8 mouse cellular contexts compared by ENCODE assay signal in the genomic region with DNA sequence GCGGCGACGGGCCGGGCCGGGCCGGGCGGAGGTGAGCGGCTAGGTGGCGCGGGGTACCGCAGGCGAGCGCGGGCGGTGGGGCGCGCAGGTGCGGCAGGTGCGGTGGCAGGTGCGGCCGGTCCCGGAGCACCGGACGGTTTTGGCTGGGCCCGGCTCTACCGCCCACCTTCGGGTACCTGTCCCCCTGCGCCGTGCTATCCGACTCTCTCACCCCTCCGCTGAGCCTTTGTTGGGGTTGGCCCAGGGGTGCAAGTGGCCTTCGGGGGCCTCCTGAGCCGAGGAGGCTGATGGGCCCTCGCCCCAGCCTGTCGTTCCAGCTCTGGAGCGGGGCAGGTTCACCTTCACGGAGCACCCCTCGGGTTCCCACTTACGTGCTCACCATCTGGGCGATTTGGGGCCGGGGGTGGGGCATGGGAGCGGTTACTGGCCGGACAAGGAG. TPM values are rescaled to one million over a fixed set of nuclear protein-coding genes. Genes with fewer than 3 reads are reported as not detected.
A peak's percentile ranks its signal among the peaks of the same experiment; 100 is the strongest.
DNase-seq lines count a peak whose midpoint lies in the region; ATAC-seq and TF ChIP-seq lines count a peak whose summit lies in the region.

No protein-coding gene starts in this region.

- 1% methylated on average over 33 of the region's 43 CpGs for WGBS in lung, embryonic 15.5 days
- WGBS in hindbrain, embryonic 13.5 days, result under 1% methylated on average over 22 of the region's 43 CpGs
- WGBS in liver, postnatal 0 days (ENCODE audit: insufficient replicate concordance), result under 1% methylated on average over 33 of the region's 43 CpGs

- H3K36me3 ChIP-seq in lung, embryonic 15.5 days, result peaks cover 3% of the 10 kb centered on the region; the same call in 1 of the 2 replicates
- peaks cover 30% of the 10 kb centered on the region for H3K36me3 ChIP-seq in hindbrain, embryonic 13.5 days
- peaks cover 7% of the 10 kb centered on the region for H3K36me3 ChIP-seq in liver, postnatal 0 days (replicated peaks; ENCODE audit: insufficient read depth, low read length)
- peaks cover 4% of the 10 kb centered on the region for H3K36me3 ChIP-seq in splenic B cell, adult 2 months (ENCODE audit: control insufficient read depth, insufficient read depth, low read length, poor library complexity, severe bottlenecking)

- no peak for TF ChIP-seq CTCF in liver, postnatal 0 days (IDR thresholded peaks at IDR 0.05; ENCODE audit: low read depth)

- peaks cover 18% of the 10 kb centered on the region for H3K4me1 ChIP-seq in lung, embryonic 15.5 days
- H3K4me1 ChIP-seq in hindbrain, embryonic 13.5 days (replicated peaks), result peaks cover 38% of the 10 kb centered on the region
- peaks cover 22% of the 10 kb centered on the region for H3K4me1 ChIP-seq in liver, postnatal 0 days (ENCODE audit: insufficient read depth)

- no peak for DNase-seq in lung, postnatal 25 days (ENCODE audit: low spot score)
- DNase-seq in embryo, embryonic 9.5 days (ENCODE audit: extremely low spot score), result peak; percentile 22
- peak; percentile 56 for DNase-seq in liver, postnatal 0 days
- peak; percentile 40 for DNase-seq in splenic B cell, adult 2 months (ENCODE audit: low read depth, low spot score)
- DNase-seq in gastrocnemius, postnatal 10 days, result no peak
- no peak for DNase-seq in left cerebral cortex, adult 18-20 months (ENCODE audit: low spot score in 2 of 2)

- peak overlapping the region; percentile 99; the same call in 1 of the 2 replicates for H3K27ac ChIP-seq in lung, embryonic 15.5 days
- peak overlapping the region; percentile 96 for H3K27ac ChIP-seq in hindbrain, embryonic 13.5 days
- peak overlapping the region; percentile 96 for H3K27ac ChIP-seq in liver, postnatal 0 days (ENCODE audit: low read depth)

- H3K9me3 ChIP-seq in lung, embryonic 15.5 days, result no peaks in the 10 kb centered on the region
- H3K9me3 ChIP-seq in hindbrain, embryonic 13.5 days, result no peaks in the 10 kb centered on the region
- no peaks in the 10 kb centered on the region for H3K9me3 ChIP-seq in liver, postnatal 0 days (ENCODE audit: low read length)

- H3K9ac ChIP-seq in lung, embryonic 15.5 days, result peak overlapping the region; percentile 91
- H3K9ac ChIP-seq in hindbrain, embryonic 13.5 days, result peak overlapping the region; percentile 99
- H3K9ac ChIP-seq in liver, postnatal 0 days (replicated peaks), result peak overlapping the region; percentile 93

- no peak for TF ChIP-seq EP300 in liver, postnatal 0 days (IDR thresholded peaks at IDR 0.05; ENCODE audit: low read depth)

- H3K4me3 ChIP-seq in lung, embryonic 15.5 days, result peak overlapping the region; percentile 86
- peak overlapping the region; percentile 98 for H3K4me3 ChIP-seq in hindbrain, embryonic 13.5 days
- H3K4me3 ChIP-seq in liver, postnatal 0 days (ENCODE audit: low read depth, low read length), result peak overlapping the region; percentile 82

- H3K27me3 ChIP-seq in lung, embryonic 15.5 days, result no peaks in the 10 kb centered on the region
- H3K27me3 ChIP-seq in hindbrain, embryonic 13.5 days, result no peaks in the 10 kb centered on the region
- H3K27me3 ChIP-seq in liver, postnatal 0 days (ENCODE audit: insufficient read depth, low read length), result no peaks in the 10 kb centered on the region
- no peaks in the 10 kb centered on the region for H3K27me3 ChIP-seq in splenic B cell, adult 2 months (ENCODE audit: control insufficient read depth, insufficient read depth, low read length, poor library complexity, severe bottlenecking)

- peak overlapping the region; percentile 90 for H3K4me2 ChIP-seq in lung, embryonic 15.5 days
- peak overlapping the region; percentile 82 for H3K4me2 ChIP-seq in hindbrain, embryonic 13.5 days
- peak overlapping the region; percentile 99 for H3K4me2 ChIP-seq in liver, postnatal 0 days (ENCODE audit: low read depth, low read length)

- peak; percentile 11 for ATAC-seq in lung, embryonic 15.5 days (ENCODE audit: borderline replicate concordance, extremely low read depth, low FRiP score, low TSS enrichment)
- peak; percentile 45 for ATAC-seq in hindbrain, embryonic 13.5 days (ENCODE audit: low FRiP score)
- peak; percentile 6 for ATAC-seq in liver, postnatal 0 days

RNA-seq across cellular contexts. Expression of a gene that starts 0.6 kb away (rescaled TPM):
- 10.7 and 10.9 TPM in 2 replicates for polyA plus RNA-seq in lung, embryonic 15.5 days (2015; fragmentation: Nextera tagmentation; extraction: Ambion mirVana)
- 29.2 and 31.9 TPM in 2 replicates for polyA plus RNA-seq in hindbrain, embryonic 13.5 days (2015; fragmentation: Nextera tagmentation; extraction: Ambion mirVana)
- 3.4 and 3.7 TPM in 2 replicates for polyA plus RNA-seq in liver, postnatal 0 days (2015; fragmentation: Nextera tagmentation; extraction: Ambion mirVana)
- total RNA-seq in gastrocnemius, postnatal 10 days (2021), result 10 to 100 TPM; 31.8 to 34.3 TPM
- total RNA-seq in left cerebral cortex, adult 18-20 months (2021), result 100 to 1,000 TPM; 217 to 224 TPM

RNA-seq across cellular contexts. Expression of a gene that starts 25.7 kb away (rescaled TPM):
- 6,112 and 6,204 TPM in 2 replicates for polyA plus RNA-seq in lung, embryonic 15.5 days (2015; fragmentation: Nextera tagmentation; extraction: Ambion mirVana)
- polyA plus RNA-seq in hindbrain, embryonic 13.5 days (2015; fragmentation: Nextera tagmentation; extraction: Ambion mirVana), result 3,979 and 4,017 TPM in 2 replicates
- 2,313 and 2,332 TPM in 2 replicates for polyA plus RNA-seq in liver, postnatal 0 days (2015; fragmentation: Nextera tagmentation; extraction: Ambion mirVana)
- 100 to 1,000 TPM; 765 to 781 TPM for total RNA-seq in gastrocnemius, postnatal 10 days (2021)
- 1,000 to 10,000 TPM; 1,850 TPM for total RNA-seq in left cerebral cortex, adult 18-20 months (2021)

RNA-seq across cellular contexts. Expression of a gene that starts 54.7 kb away (rescaled TPM):
- polyA plus RNA-seq in lung, embryonic 15.5 days (2015; fragmentation: Nextera tagmentation; extraction: Ambion mirVana), result 540 and 574 TPM in 2 replicates
- polyA plus RNA-seq in hindbrain, embryonic 13.5 days (2015; fragmentation: Nextera tagmentation; extraction: Ambion mirVana), result 381 and 387 TPM in 2 replicates
- polyA plus RNA-seq in liver, postnatal 0 days (2015; fragmentation: Nextera tagmentation; extraction: Ambion mirVana), result 135 and 137 TPM in 2 replicates
- total RNA-seq in gastrocnemius, postnatal 10 days (2021), result 10 to 100 TPM; 66.2 to 67.3 TPM
- total RNA-seq in left cerebral cortex, adult 18-20 months (2021), result 10 to 100 TPM; 41.4 to 42.5 TPM

Comparison
In these comparisons a context has a peak if more than half of its experiments do, and no peak if none do; other contexts are left out.
1. DNase-seq: peak in embryo, embryonic 9.5 days (single experiment), liver, postnatal 0 days (single experiment) and splenic B cell, adult 2 months (single experiment); none in lung, postnatal 25 days (single experiment), gastrocnemius, postnatal 10 days (single experiment) and left cerebral cortex, adult 18-20 months (0 of 2).
2. Peak in every context shown above with its lines, with median percentiles within 50 percentile points of each other: ATAC-seq, H3K27ac ChIP-seq, H3K4me2 ChIP-seq, H3K4me3 ChIP-seq and H3K9ac ChIP-seq.